Mouse (Mus musculus) spleen, postnatal 10 days (tissue): Measurements from ENCODE around the gene Hist1h4a.

Experiments used
- DNase-seq, 2 experiments: peaks; one replicate each; pipeline ENCODE4 v3.0.0; 2021 to 2022; ENCODE audit warnings: low spot score in 2 of 2

Hist1h4a gene

GRCm38 (mm10) chr13:23759251-23759771 lies 1.7 kb downstream of the Hist1h4a start:
- DNase-seq: no peak

DNA sequence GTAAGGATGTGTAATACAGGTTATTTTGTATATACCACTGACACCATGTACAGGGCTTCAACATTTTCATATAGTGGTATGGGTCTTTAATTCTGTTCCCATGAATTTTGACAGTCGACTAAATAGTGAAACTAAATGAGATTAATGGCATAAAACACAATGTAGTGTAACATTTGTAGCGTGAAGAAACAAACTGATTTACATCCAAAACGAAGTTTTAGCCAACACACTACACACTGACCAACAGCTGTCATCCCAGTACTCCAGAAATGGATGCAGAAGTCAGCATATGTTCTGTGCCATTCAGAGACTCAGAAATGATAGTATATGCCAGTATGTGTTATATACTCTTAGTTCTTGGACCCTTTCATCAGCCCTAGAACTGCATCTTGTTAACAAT lies 3.1 kb downstream of the Hist1h4a start:
- DNase-seq: no peak

DNA sequence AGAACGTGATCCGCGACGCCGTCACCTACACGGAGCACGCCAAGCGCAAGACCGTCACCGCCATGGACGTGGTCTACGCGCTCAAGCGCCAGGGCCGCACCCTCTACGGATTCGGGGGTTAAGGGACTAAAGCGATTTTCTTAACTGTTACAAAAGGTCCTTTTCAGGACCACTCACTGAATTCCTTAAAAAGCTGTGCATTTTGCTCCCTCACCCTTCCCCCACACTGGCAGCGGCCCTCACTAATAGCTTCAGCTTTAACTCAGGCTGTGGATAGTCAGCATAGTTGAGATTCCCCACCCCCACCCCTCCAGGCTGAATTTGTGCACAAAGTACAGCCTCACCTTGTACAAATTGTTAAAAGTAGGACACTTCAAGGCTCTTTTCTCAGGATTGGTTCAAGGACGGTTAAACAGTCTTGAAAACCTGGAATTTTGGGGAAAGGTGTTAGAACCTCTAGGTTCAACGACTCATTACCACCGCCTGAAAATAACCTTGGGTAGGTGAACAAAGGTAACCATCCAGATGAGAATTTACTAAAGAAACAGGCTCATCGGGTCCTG lies 3.7 kb downstream of the Hist1h4a start:
- peak in 1 of 2 experiments; percentile 53 for DNase-seq

- peak; percentile 90 to 94 for DNase-seq
Observed at GRCm38 (mm10) chr13:23756790-23757189, 4.2 kb downstream of the Hist1h4a start, which contains the start of gene Hist1h4b. TSS of gene Hist1h4b (plus strand) at chr13:23757013.

GRCm38 (mm10) chr13:23755000-23755399 lies 6.0 kb downstream of the Hist1h4a start:
- no peak for DNase-seq

- no peak for DNase-seq
Observed at GRCm38 (mm10) chr13:23753314-23754078, 7.5 kb downstream of the Hist1h4a start.

- peak in 1 of 2 experiments; percentile 53 for DNase-seq
Observed at GRCm38 (mm10) chr13:23752742-23753172, 8.3 kb downstream of the Hist1h4a start.

GRCm38 (mm10) chr13:23752067-23752741 lies 8.8 kb downstream of the Hist1h4a start, which contains the start of gene Hist1h3b:
TSS of gene Hist1h3b (plus strand) at chr13:23752267.
- DNase-seq: peak; percentile 89 to 93

GRCm38 (mm10) chr13:23751478-23751956 lies 9.5 kb downstream of the Hist1h4a start:
- DNase-seq: peak in 1 of 2 experiments; percentile 47

DNA sequence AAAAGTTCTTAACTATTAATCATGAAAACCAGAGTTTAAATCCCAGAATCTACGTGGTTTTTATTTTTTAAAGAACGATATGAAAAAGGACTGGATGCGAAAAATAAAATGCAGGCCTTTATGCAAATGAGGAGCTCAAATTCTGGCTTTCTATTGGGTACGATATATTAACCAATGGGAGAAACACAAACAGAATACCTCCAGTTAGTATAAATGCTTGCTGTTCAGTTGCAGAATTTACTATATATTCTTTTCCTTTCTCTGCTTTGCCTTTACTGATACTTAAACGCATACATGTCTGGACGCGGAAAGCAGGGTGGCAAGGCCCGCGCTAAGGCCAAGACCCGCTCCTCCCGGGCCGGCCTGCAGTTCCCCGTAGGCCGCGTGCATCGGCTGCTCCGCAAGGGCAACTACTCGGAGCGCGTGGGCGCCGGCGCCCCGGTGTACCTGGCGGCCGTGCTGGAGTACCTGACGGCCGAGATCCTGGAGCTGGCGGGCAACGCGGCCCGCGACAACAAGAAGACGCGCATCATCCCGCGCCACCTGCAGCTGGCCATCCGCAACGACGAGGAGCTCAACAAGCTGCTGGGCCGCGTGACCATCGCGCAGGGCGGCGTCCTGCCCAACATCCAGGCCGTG lies 10.1 kb downstream of the Hist1h4a start, which contains the start of gene Hist1h2ab:
Gene Hist1h2ab (plus strand): TSS at position 288 of the 639 bp plus-strand sequence.
- DNase-seq: peak; percentile 82 to 84

DNA sequence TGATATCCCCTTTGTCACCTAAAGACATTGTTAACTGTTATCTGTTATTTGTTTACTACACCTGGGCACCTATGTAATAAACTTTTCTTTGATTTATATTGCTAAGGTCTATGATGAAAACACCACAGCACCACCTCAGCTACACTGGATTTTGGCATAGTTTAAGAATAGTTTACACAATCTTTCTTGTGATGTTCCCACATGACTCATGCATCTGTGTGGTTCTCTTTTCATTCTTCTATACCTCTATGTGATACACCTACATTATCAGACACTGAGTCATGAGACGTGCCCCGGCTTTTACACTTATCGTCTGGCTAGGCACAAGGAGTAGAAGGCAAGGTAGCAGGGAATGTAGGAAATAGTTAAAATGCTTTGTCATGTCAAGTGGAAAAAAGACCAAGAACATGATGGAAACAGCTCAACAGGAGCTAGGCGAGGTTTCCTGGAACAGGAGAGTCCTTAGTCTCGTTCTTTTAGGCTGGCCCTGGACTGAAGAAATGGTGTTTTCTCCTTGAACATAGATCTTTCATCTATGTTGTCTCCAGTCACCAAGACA lies 11.4 kb downstream of the Hist1h4a start:
- no peak for DNase-seq

GRCm38 (mm10) chr13:23747892-23748288 lies 13.1 kb downstream of the Hist1h4a start:
- DNase-seq: peak in 1 of 2 experiments; percentile 51

- DNase-seq: peak in 1 of 2 experiments; percentile 46
Observed at GRCm38 (mm10) chr13:23747081-23747891, 13.7 kb downstream of the Hist1h4a start.

DNA sequence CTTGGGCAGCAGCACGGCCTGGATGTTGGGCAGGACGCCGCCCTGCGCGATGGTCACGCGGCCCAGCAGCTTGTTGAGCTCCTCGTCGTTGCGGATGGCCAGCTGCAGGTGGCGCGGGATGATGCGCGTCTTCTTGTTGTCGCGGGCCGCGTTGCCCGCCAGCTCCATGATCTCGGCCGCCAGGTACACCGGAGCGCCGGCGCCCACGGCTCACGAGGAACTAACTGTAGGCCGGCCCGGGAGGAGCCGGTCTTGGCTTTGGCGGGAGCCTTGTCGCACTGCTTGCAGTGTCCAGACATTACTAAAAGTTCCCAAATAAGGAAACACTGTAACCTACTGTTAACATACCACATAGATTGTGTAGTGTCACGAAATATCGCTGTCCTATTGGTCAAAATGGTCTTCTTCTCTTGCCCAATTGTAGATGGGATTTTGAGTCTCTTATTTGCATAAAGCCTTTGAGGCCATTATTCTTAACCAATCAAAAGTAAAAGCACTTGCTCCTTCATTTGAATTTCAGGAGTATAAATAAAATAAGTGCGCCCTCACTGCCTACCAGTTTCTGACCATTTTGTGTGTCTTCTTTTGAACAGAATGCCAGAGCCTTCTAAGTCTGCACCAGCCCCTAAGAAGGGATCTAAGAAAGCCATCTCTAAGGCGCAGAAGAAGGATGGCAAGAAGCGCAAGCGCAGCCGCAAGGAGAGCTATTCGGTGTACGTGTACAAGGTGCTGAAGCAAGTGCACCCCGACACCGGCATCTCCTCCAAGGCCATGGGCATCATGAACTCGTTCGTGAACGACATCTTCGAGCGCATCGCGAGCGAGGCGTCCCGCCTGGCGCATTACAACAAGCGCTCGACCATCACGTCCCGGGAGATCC lies 14.6 kb downstream of the Hist1h4a start, which contains the start of gene Hist1h2bb:
Gene Hist1h2bb (plus strand): TSS at position 534 of the 880 bp plus-strand sequence.
- DNase-seq: peak; percentile 77 to 88

DNA sequence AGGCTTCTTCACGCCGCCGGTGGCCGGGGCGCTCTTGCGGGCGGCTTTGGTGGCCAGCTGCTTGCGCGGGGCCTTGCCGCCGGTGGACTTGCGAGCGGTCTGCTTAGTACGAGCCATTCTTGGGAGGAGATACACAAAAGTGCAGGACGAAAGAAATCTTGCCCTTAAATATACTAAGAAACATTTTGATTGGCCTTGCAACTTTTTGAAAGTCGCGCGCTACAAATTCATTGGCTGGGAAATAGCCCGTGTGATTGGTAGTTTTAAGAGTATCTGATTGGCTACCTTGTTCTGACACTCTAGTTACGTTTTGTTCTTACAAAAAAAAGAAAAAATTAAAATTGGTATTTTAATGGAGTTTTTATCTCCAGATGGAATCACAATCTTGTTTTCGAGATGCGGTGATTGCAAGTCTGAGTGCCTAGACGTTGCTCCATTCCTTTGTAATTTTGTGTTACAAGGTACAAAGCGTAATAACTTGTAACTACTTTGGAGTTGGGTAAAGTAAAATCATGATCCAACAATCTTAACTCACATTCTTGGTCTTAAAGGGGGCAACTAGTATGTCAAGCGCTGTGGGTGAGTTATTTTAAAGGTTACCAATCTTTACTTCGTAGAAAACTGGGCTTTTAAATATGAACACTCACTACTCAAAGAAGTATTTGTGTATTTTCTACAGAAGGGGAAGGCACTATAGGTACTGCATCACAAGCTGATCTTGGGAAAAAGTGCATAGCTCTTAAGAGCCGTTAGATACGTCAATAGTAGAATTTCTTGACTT lies 15.5 kb downstream of the Hist1h4a start, which contains the start of gene Hist1h3c:
Gene Hist1h3c (minus strand): TSS at position 222 of the 781 bp plus-strand sequence.
- peak; percentile 87 to 92 for DNase-seq

DNA sequence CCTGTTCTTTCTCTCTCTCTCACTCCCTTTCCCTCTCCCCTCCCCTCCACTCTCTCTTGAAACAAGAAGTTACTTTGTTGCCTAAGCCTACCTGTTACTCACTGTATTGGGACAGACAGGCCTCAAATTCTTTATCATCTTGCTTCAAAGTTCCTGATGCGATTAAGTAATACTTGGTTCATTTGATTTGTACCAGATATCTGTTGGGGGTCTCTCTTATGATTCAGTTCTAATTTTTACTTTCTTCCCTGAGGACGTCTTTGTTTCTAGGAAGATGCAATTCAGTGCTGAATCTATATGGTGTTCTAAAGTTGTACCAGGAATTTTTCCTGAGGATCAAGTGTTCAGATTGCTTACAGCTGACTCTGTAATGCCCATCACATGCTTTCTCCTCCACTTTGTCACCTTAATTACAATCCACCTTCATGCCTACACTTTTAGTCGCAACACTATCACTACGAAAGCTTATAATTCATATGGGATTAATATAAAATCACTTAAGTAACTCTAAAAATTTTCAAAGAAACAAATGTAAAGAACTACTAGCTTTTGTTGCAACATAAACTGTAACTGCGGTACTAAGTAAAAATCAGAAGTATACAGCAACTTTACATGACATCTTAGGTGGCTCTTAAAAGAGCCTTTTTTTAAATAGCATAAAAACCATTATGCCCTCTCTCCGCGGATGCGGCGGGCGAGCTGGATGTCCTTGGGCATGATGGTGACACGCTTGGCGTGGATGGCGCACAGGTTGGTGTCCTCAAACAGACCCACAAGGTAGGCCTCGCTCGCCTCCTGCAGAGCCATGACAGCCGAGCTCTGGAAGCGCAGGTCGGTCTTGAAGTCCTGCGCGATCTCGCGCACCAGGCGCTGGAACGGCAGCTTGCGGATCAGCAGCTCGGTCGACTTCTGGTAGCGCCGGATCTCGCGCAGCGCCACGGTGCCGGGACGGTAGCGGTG lies 16.3 kb downstream of the Hist1h4a start:
- DNase-seq: peak in 1 of 2 experiments; percentile 49

GRCm38 (mm10) chr13:23743963-23744362 lies 17.1 kb downstream of the Hist1h4a start:
- no peak for DNase-seq
